Mouse (Mus musculus) myocyte (in vitro differentiated cells): ENCODE results near the gene Rnf38. TPM values are rescaled to one million over a fixed set of nuclear protein-coding genes. Genes with fewer than 3 reads are reported as not detected.

ENCODE experiments used
- H3K27me3 ChIP-seq: one replicate; pipeline ENCODE4 v1.6.1; 2011; ENCODE audit not compliant: control insufficient read depth, insufficient read depth, insufficient read length
- H3K36me3 ChIP-seq: one replicate; pipeline ENCODE4 v1.6.1; 2011; ENCODE audit not compliant: control insufficient read depth, insufficient read depth
- H3K4me2 ChIP-seq: one replicate; pipeline ENCODE4 v1.6.1; 2011; ENCODE audit warnings: low read depth, control low read depth
- H3K4me3 ChIP-seq: one replicate; pipeline ENCODE4 v1.5.1; 2011; ENCODE audit warnings: mild to moderate bottlenecking, control low read depth, moderate library complexity
- H3K79me2 ChIP-seq: one replicate; pipeline ENCODE4 v1.6.1; 2011; ENCODE audit not compliant: control insufficient read depth, insufficient read depth
- H3ac ChIP-seq: one replicate; pipeline ENCODE4 v1.6.1; 2011; ENCODE audit not compliant: control insufficient read depth, insufficient read length
- CEBPB ChIP-seq: IDR thresholded peaks from 2 replicates; pipeline ENCODE4 v1.6.1; 2011; ENCODE audit warnings: mild to moderate bottlenecking, moderate library complexity; ENCODE audit not compliant: poor library complexity, insufficient read depth, severe bottlenecking
- E2F4 ChIP-seq: IDR thresholded peaks from one replicate; pipeline ENCODE4 v1.6.1; 2011; ENCODE audit warnings: mild to moderate bottlenecking, control low read depth, moderate library complexity; ENCODE audit not compliant: insufficient read depth
- MAX ChIP-seq: IDR thresholded peaks from one replicate; pipeline ENCODE4 v1.6.1; 2011; ENCODE audit warnings: low read depth, mild to moderate bottlenecking, control low read depth
- MYOD1 ChIP-seq, 3 experiments: IDR thresholded peaks; one replicate each; pipeline ENCODE4 v1.6.1; 2011; ENCODE audit warnings: control low read depth in 2 of 3, low read depth in 2 of 3, mild to moderate bottlenecking in 2 of 3, moderate library complexity in 1 of 3; ENCODE audit not compliant: insufficient read length in 2 of 3, control insufficient read depth in 1 of 3
- MYOG ChIP-seq, 3 experiments: IDR thresholded peaks; one replicate each; pipeline ENCODE4 v1.6.1; 2011; ENCODE audit warnings: control low read depth in 2 of 3, low read depth in 2 of 3, mild to moderate bottlenecking in 2 of 3; ENCODE audit not compliant: insufficient read length in 2 of 3, control insufficient read depth in 1 of 3, insufficient read depth in 1 of 3
- POLR2A ChIP-seq: IDR thresholded peaks from one replicate; pipeline ENCODE4 v1.6.1; 2011; ENCODE audit warnings: low read depth, mild to moderate bottlenecking, control low read depth, moderate library complexity; ENCODE audit not compliant: insufficient read length
- POLR2AphosphoS2 ChIP-seq: IDR thresholded peaks from one replicate; pipeline ENCODE4 v1.6.1; 2011; ENCODE audit warnings: low read depth, control low read depth; ENCODE audit not compliant: insufficient read length
- REST ChIP-seq: IDR thresholded peaks from one replicate; pipeline ENCODE4 v1.6.1; 2011; ENCODE audit warnings: mild to moderate bottlenecking, control low read depth, moderate library complexity; ENCODE audit not compliant: insufficient read depth, insufficient read length
- SRF ChIP-seq: IDR thresholded peaks from one replicate; pipeline ENCODE4 v1.6.1; 2011; ENCODE audit warnings: low read depth; ENCODE audit not compliant: control insufficient read depth, insufficient read length
- TCF12 ChIP-seq: IDR thresholded peaks from one replicate; pipeline ENCODE4 v1.6.1; 2011; ENCODE audit warnings: mild to moderate bottlenecking, control low read depth; ENCODE audit not compliant: poor library complexity, insufficient read depth, severe bottlenecking
- TCF3 ChIP-seq: IDR thresholded peaks from one replicate; pipeline ENCODE4 v1.6.1; 2011; ENCODE audit warnings: low read depth, control low read depth; ENCODE audit not compliant: insufficient read length
- USF1 ChIP-seq: IDR thresholded peaks from one replicate; pipeline ENCODE4 v1.6.1; 2011; ENCODE audit warnings: low read depth, mild to moderate bottlenecking, control low read depth, moderate library complexity
- polyA plus RNA-seq: library from polyadenylated mRNA; unstranded; fragments of >200 nt; fragmentation: generic; extraction: Trizol; gene quantifications from one replicate; pipeline ENCODE4 v1.2.1, GENCODE M21; 2012; ENCODE audit warnings: missing spikeins

The Rnf38 gene
- polyA plus RNA-seq, 1 experiment, result 12.6 TPM

- H3K27me3 ChIP-seq, result no peaks in the 10 kb centered on the region
- H3K36me3 ChIP-seq, result no peaks in the 10 kb centered on the region
- TF ChIP-seq SRF (no peak), USF1 (no peak), CEBPB (no peak), POLR2AphosphoS2 (no peak), MAX (no peak), MYOG (IDR thresholded peaks at IDR 0.05; ENCODE audit: control insufficient read depth in 1 of 3, insufficient read depth in 1 of 3, insufficient read length in 2 of 3, low read depth in 2 of 3) (no peak), MYOD1 (IDR thresholded peaks at IDR 0.05; ENCODE audit: control insufficient read depth in 1 of 3, insufficient read length in 2 of 3, low read depth in 2 of 3) (no peak), TCF3 (no peak)
- peak overlapping the region; percentile 70 for H3K4me2 ChIP-seq
- peaks cover 51% of the 10 kb centered on the region for H3K79me2 ChIP-seq
- peak overlapping the region; percentile 9 for H3ac ChIP-seq
- H3K4me3 ChIP-seq, result peak overlapping the region; percentile 50
Measured at GRCm38 (mm10) chr4:44166702-44167396, 66.7 kb downstream of the Rnf38 start.

GRCm38 (mm10) chr4:44164621-44165020, 69.0 kb downstream of the Rnf38 start:
- H3K27me3 ChIP-seq, result no peaks in the 10 kb centered on the region
- no peak overlapping the region for H3K4me3 ChIP-seq
- peaks cover 72% of the 10 kb centered on the region for H3K79me2 ChIP-seq
- H3K4me2 ChIP-seq, result peak overlapping the region; percentile 70
- no peaks in the 10 kb centered on the region for H3K36me3 ChIP-seq
- no peak overlapping the region for H3ac ChIP-seq
- TF ChIP-seq MYOG (IDR thresholded peaks at IDR 0.05; ENCODE audit: control insufficient read depth in 1 of 3, insufficient read depth in 1 of 3, insufficient read length in 2 of 3, low read depth in 2 of 3) (no peak), TCF3 (no peak)

- Histone ChIP-seq H3K36me3 (no peaks in the 10 kb centered on the region), H3K27me3 (no peaks in the 10 kb centered on the region), H3ac (no peak overlapping the region), H3K4me2 (no peak overlapping the region), H3K4me3 (no peak overlapping the region), H3K79me2 (peaks cover 85% of the 10 kb centered on the region)
- TF ChIP-seq MAX (no peak), REST (no peak), USF1 (no peak), CEBPB (no peak), MYOD1 (IDR thresholded peaks at IDR 0.05; ENCODE audit: control insufficient read depth in 1 of 3, insufficient read length in 2 of 3, low read depth in 2 of 3) (no peak), E2F4 (no peak), POLR2AphosphoS2 (no peak), TCF12 (no peak), MYOG (IDR thresholded peaks at IDR 0.05; ENCODE audit: control insufficient read depth in 1 of 3, insufficient read depth in 1 of 3, insufficient read length in 2 of 3, low read depth in 2 of 3) (no peak), SRF (no peak), TCF3 (no peak), POLR2A (no peak)
Measured at GRCm38 (mm10) chr4:44163034-44163433, 70.6 kb downstream of the Rnf38 start.

DNA sequence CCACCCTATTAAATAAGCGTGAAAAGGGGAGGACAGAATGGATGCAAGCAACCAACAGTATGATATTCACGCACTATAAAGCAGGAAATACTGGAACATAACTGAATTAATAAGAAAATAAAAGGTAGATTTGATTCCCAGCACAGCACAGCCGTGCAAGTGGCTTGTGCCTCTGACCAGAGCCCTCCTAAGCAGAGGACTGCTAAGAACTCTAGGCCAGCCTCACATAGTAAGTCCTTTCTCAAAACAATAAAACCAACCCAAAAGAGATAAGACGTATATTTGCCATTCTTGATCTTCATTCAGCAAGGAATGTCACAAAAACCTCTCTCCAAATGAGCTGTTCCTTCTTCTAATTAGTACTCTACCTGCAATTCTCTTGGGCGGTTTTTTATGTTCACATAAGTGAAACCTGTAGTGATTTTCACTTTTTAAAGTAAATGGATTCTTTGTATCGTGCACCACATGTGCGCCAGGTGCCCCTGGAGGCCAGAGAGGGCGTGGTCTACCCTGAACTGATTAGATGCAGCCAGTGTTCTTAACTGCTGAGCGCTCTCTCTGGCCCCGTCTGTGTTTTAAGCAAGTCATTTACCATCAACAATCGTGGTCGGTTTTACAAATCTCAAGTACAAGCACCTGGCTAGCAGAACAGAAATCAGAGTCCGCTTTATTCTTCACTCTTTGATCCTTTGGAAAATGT, 72.4 kb downstream of the Rnf38 start:
- Histone ChIP-seq H3K79me2 (peaks cover 85% of the 10 kb centered on the region), H3K27me3 (no peaks in the 10 kb centered on the region), H3K4me3 (no peak overlapping the region), H3ac (no peak overlapping the region), H3K36me3 (no peaks in the 10 kb centered on the region), H3K4me2 (no peak overlapping the region)
- TF ChIP-seq E2F4 (no peak), CEBPB (no peak), POLR2A (no peak)

DNA sequence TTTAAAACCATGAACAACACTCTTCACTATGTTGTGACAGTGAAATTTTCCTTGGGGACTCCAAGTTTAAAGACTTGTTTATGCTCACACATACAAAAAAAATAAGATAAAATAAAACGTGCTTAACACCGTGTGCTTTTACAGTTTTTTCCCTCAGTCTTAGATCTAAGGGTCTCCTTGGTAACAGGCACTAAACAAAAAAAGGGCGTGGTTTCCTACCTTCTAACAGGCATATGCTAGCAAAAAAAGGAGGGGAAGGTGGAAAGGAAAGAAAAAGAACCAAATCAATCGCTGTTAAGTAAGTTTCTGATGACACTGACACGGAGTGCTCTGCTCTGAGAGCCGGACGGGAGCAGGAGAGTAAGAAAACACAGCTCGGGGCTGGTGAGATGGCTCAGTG, 73.8 kb downstream of the Rnf38 start:
- H3K36me3 ChIP-seq, result no peaks in the 10 kb centered on the region
- TF ChIP-seq TCF3 (no peak), SRF (no peak), MYOG (IDR thresholded peaks at IDR 0.05; ENCODE audit: control insufficient read depth in 1 of 3, insufficient read depth in 1 of 3, insufficient read length in 2 of 3, low read depth in 2 of 3) (no peak), MAX (no peak), MYOD1 (IDR thresholded peaks at IDR 0.05; ENCODE audit: control insufficient read depth in 1 of 3, insufficient read length in 2 of 3, low read depth in 2 of 3) (no peak), REST (no peak), POLR2A (no peak), POLR2AphosphoS2 (no peak), E2F4 (no peak), USF1 (no peak), TCF12 (no peak), CEBPB (no peak)
- H3K4me2 ChIP-seq, result no peak overlapping the region
- no peak overlapping the region for H3K4me3 ChIP-seq
- H3K79me2 ChIP-seq, result peaks cover 83% of the 10 kb centered on the region
- no peak overlapping the region for H3ac ChIP-seq
- H3K27me3 ChIP-seq, result no peaks in the 10 kb centered on the region
